Mouse (Mus musculus): ENCODE measurements around the gene Col23a1. TPM values are rescaled to one million over a fixed set of nuclear protein-coding genes. Genes with fewer than 3 reads are reported as not detected.
"Not testable (repeated sequence)": the region's sequence is repeated elsewhere in the genome, so short reads cannot be mapped to it uniquely, and the experiment has no call there.

The Col23a1 gene
- polyA plus RNA-seq, 1 experiment from 2014 or later, result 29.3 TPM

GRCm38 (mm10) chr11:51629651-51630314 lies 340.1 kb downstream of the Col23a1 start:
- 80% methylated on average over 15 of the region's 15 CpGs for WGBS
- H3K4me2 ChIP-seq (replicated peaks), result no peak overlapping the region
- ATAC-seq (ENCODE audit: insufficient number of reproducible peaks, insufficient read depth, low FRiP score, low TSS enrichment), result no peak

DNA sequence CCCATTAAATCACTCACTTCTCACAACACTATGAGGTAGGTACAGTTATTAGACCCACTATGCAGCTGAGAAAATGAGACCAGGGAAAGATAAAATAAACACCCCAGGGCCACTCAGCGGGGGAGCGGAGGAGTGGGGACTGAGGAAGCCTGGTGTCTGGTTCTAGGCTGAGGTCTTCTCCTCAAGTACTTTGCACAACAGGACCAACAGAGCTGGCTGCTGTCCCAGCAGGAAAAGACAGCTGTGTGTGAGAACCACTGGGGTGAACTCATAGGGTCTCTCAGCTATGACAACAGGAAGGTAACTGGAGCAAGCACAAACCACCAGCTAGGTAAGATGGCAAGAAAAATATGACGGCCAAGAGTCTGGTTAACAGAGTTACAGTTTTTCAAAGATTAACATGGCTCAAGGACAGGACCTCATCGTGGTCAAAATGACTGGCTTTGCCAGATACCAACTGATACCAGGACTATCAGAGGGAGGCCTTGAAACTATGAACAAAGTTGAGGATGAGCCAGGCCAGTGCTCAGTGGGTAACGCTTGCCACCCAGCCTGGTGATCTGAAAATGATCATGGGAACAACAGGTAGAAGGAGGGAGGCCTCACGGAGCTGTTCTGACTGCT lies 342.5 kb downstream of the Col23a1 start:
- ATAC-seq (ENCODE audit: insufficient number of reproducible peaks, insufficient read depth, low FRiP score, low TSS enrichment), result no peak
- Histone ChIP-seq H3K4me3 (no peak overlapping the region), H3K36me3 (peaks cover 8% of the 10 kb centered on the region; the same call in 1 of the 2 replicates), H3K27me3 (no peaks in the 10 kb centered on the region), H3K4me1 (peaks cover 13% of the 10 kb centered on the region; the same call in 1 of the 2 replicates), H3K4me2 (replicated peaks) (no peak overlapping the region), H3K9me3 (no peaks in the 10 kb centered on the region), H3K27ac (no peak overlapping the region), H3K9ac (no peak overlapping the region)
- 84% methylated on average over 6 of the region's 6 CpGs for WGBS

More at GRCm38 (mm10) chr11:51629651-51630314, 340.1 kb downstream of the Col23a1 start:
- Histone ChIP-seq H3K27ac (no peak overlapping the region), H3K4me1 (peaks cover 4% of the 10 kb centered on the region; the same call in 1 of the 2 replicates), H3K9ac (no peak overlapping the region), H3K4me3 (no peak overlapping the region), H3K9me3 (no peaks in the 10 kb centered on the region), H3K36me3 (peaks cover 28% of the 10 kb centered on the region), H3K27me3 (no peaks in the 10 kb centered on the region)

- not testable (repeated sequence) for ATAC-seq (ENCODE audit: insufficient number of reproducible peaks, insufficient read depth, low FRiP score, low TSS enrichment); H3K4me2 ChIP-seq (replicated peaks); H3K9ac ChIP-seq; H3K36me3 ChIP-seq; H3K4me3 ChIP-seq; H3K9me3 ChIP-seq; H3K27ac ChIP-seq; H3K27me3 ChIP-seq
- H3K4me1 ChIP-seq, result peaks cover 19% of the 10 kb centered on the region
- WGBS, result 93% methylated on average over 7 of the region's 7 CpGs
Measured at GRCm38 (mm10) chr11:51633200-51633599, 343.5 kb downstream of the Col23a1 start.

Other genes with a start within 250 kb of the Col23a1 start
- gene Olfr1375, start 241.8 kb upstream of the Col23a1 start, polyA plus RNA-seq (2016; fragmentation: Nextera tagmentation; extraction: Ambion mirVana), result not detected in 2 replicates
- 9.2 and 10.6 TPM in 2 replicates for gene Zfp354a, start 230.7 kb upstream of the Col23a1 start, polyA plus RNA-seq (2016; fragmentation: Nextera tagmentation; extraction: Ambion mirVana)
- not detected in 2 replicates for gene Gm12569, start 69.4 kb upstream of the Col23a1 start, polyA plus RNA-seq (2016; fragmentation: Nextera tagmentation; extraction: Ambion mirVana)
- gene Clk4, start 28.2 kb upstream of the Col23a1 start, polyA plus RNA-seq (2016; fragmentation: Nextera tagmentation; extraction: Ambion mirVana), result 144 and 155 TPM in 2 replicates
- gene BC049762, start 26.9 kb upstream of the Col23a1 start, polyA plus RNA-seq (2016; fragmentation: Nextera tagmentation; extraction: Ambion mirVana), result 0.22 TPM in 1 of 2 replicates, not detected in the other

Measured in embryonic facial prominence, embryonic 12.5 days (tissue).